Mouse (Mus musculus) forelimb bud, embryonic 11.5 days (tissue): Measurements from ENCODE around the gene Zfp839.

Experiments
- DNase-seq: peaks from one replicate; pipeline ENCODE4 v3.0.0-alpha.2; 2012; ENCODE audit warnings: low read depth, low spot score

The Zfp839 gene

DNA sequence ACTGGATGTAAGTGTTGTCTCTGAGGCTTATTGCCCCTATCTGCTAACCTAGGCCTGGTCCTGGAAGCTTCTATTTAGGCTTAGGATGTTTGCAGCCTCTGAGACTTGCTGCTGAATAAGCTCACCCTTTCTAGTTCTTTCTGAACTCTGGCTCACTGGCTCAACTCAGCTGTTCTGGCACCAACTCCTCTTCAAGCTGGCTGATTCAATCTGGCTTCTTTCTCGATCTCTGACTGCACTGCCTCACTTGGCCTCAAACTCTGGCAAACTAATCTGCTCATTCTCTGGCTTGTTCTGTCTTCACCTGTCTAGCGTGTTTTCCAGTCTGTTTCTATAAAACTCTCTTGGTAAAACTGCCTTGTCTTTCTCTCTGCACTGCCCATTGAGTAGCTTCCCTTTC is 25.3 kb downstream of the Zfp839 start:
- no peak for DNase-seq

DNA sequence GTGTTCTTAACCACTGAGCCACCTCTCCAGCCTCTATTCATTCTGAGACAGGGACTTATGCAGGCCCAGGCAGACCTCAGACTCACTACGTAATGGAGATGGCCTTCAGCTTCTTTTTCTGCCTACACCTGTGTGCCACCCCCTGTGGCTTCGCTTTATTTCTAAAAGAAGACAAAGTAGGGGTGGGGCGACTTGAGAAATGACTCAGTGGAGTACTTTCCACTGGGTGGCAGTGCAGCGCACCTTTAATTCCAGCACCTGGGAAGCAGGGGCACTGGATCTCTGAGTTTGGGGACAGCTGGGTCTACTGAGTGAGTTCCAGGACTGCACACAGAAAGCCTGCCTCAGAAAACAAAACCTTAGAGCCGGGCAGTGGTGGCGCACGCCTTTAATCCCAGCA is 32.2 kb downstream of the Zfp839 start:
- no peak for DNase-seq

DNA sequence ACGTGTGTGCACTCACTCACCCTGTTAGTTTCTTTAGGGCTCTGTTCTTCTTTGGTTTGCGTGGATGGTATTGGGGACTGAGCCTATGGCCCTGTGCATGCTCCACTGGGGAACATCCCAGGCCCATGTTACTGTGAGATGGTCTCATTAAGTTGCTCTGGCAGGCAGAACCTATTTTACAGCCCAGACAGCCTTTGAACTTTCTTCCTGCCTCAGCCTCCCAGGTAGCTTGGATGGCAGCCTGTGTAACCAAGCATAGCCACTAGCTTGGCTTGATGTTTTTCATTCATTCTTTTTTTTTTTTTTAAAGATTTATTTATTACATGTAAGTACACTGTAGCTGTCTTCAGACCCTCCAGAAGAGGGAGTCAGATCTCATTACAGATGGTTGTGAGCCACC is 35.2 kb downstream of the Zfp839 start:
- DNase-seq: no peak

DNA sequence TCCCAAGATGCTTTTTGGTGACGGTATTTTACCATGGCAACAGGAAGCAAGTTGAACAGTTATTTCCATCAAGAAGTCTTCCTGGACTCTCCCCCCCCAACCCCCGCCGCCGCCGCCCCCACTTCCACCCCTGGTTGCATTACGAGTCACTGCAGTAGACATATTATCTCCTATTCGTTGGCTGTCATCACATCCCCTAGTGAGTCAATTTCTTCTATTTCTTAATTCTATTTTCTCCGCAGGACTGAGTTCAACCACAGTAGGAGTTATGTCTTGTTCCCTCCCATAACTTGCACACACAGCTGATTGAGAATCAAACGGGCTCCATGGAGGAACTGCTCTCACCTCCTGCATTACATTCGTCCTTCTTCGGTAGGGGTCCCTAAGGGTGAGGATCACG is 38.1 kb downstream of the Zfp839 start:
- no peak for DNase-seq

DNA sequence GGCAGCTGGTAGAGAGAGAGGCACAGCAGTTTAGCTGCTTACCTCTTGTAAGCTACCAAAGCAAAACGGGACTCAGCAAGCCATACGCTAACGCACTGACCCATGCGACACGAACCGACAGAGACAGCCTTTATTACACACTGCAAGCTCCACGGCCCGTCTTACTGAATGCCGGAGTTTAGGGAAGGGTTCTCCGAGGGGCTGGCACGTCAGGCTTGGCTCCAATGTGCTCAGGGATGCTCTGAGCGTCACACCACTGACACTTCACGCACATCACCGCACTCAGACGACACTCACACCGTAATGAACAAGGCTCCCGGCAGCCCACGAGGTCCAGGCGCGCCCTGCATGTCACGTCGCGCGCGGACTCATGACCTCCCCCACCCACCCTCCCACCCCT is 38.6 kb downstream of the Zfp839 start:
- DNase-seq: no peak

DNA sequence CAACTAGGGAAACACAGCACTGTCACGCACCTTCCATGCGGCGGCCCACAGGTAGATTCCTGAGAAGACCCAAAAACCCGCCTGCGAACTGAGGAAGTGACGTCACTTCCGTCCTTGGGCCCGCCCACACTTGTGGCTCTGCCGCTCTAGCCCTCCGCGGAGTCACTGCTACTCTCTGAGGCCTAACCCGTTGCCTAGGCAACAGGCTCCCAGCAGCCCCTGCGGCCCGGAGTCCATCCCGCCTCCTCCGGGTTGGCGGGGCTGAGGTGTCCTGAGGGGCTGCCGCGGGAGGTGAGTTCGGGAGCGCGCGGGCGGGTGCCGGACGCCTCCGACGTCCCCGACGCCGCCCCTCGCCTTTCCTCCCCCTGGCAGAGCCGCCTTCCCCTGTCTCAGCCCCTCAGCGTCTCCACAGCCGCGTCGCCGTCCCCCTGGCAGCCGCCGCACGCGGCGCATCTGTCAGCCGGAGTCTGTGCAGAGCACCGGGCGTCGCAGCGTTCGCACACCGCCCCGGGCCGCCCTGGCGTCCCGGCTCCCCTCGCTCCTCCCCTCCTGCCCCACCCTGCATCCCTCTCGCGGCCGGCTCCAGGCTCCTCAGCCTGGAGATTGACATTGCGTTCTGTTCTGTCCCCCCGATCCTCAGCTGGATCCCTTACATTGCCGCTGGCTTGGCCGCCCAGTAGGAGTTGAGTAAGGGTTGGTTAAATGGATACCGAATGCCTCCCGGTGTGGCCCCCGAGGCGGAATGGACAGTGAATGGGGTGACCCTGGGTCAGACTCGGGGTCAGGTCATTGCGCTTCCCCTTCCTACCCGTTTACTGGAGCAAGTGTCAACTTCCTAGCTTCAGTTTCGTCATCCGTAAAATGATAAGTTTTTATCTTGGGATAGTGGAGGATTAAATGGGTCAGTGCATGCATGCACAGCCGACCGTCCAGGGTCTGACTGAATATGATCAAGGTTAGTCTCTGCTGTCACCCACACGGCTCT is 39.3 kb downstream of the Zfp839 start, which contains the start of the genes Cinp and Tecpr2:
TSS of gene Cinp (minus strand) at position 110 of the 985 bp plus-strand sequence.
TSS of gene Tecpr2 (plus strand) at position 229 of the 985 bp plus-strand sequence.
- DNase-seq: peak; percentile 98

DNA sequence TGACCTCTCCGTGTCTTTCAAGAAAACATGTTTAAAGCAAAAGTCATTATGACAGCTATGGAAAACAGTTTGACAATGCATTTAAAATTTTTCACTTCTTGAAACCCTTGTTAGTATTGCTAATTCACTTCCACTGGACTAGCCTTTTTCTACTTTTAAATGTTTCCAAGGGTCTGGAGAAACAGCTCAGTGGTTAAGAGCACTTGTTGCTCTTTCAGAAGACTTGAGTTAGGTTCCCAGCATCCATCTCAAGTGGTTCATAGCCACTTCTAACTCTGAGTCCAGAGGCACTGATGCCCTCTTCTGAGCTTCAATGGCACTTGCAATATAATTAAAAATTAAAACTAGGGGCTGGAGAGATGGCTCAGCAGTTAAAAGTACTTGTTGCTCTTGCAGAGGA is 41.8 kb downstream of the Zfp839 start:
- no peak for DNase-seq

DNA sequence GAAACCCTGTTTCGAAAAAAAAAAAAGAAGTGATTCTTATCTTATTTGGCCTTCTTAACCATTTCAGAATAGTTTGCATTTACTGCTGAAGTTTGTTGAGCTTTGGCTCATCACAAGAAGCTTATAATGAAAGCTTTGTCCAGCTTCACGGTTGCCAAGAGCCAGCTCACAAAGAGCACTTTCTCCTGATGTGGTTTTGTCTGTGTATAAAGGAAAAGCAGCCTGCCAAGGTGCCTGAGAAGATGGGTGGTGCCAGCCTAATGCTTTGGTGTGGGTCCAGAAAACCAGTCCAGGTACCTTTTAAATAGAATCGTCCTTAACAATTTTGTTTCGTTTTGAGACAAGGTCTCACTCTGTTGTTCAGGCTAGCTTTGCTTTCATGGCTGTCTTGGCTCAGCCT is 52.1 kb downstream of the Zfp839 start:
- no peak for DNase-seq

DNA sequence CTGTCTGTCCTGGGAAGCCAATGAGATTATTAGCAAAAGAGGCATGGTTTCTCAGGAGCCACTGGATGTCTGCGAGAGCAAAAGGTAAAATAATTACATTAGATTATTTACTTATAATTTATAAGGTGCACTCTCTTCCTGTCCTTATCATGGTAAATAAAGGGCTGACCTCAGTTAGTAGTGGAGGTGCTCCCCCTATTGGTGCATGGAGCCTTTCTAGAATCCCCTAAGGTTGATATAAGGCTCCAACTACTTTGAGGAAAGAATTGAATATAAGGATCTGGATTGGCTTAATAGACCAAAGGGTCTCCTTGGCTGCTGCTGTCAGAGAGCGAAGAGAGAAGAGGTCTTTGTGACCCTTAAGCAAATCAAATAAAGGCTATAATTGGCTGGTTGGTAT is 53.5 kb downstream of the Zfp839 start:
- no peak for DNase-seq

DNA sequence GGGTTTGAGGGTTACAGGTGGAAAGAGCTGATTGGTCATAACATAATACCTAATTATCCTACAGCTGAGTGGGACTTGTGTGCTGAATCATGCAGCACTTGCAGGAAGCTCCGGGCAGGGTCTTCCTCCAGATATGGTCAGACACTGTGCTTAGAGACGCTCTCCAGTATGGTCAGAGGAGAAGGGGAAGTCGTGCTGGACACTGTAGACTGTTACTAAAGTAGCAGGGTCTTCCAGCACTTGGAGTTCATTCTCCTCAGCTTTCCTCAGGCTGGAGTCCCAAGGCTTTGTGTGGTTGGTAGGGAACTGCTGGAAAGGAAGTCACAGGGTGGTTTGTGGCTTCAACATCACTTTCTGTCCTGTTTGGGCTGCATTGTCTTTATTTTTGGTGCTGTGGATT is 57.8 kb downstream of the Zfp839 start:
- no peak for DNase-seq

DNA sequence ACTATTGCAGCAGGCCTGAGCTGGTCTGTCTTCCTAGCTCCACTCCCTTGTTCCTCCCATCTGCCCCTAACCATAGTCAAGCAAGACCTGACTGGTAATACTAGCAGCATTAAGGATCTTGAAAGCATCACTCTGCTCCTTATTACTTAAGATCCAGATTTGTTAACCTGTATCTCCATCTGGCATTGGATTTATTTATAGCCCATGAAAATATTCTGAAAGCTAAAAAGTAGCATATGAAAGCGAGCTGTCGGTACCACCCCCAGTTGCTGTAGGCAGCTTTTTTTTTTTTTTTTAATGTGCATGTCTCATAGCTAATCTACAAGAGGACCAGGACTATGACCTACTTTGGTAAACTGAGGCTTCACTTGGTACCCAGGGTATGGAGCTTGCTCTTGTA is 59.9 kb downstream of the Zfp839 start:
- no peak for DNase-seq

DNA sequence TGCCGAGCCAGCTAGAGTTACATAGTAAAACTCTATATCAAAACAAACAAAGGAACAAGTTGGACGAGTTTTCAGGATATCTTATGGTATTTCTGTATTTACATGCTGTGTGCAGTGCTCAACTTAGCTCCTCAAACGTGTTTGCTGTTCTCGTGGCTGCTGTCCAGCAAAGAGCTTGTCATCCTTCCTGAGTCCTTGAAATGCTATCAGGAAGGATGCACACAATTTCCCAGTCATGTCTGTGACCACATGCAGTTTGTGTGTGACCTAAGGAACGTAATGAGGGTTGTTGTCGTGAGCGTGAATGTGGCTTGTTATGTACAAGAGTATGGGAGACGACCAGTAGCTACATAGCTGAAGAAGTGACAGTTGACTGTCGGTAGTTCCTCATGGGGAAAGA is 65.7 kb downstream of the Zfp839 start:
- DNase-seq: no peak
